Mouse (Mus musculus) kidney, embryonic 14.5 days (tissue): ENCODE data around the gene Ngdn. TPM values are rescaled to one million over a fixed set of nuclear protein-coding genes. Genes with fewer than 3 reads are reported as not detected.
"Not testable (repeated sequence)": the region's sequence is repeated elsewhere in the genome, so short reads cannot be mapped to it uniquely, and the experiment has no call there.

Source experiments
- ATAC-seq: fragments of 200-750 bp; cut with Nextera tagmentation; 2 replicates; pipeline ENCODE4 v1.8.0; 2017; ENCODE audit warnings: moderate number of reproducible peaks, mild to moderate bottlenecking, moderate TSS enrichment, moderate library complexity; ENCODE audit not compliant: low FRiP score, low TSS enrichment
- H3K27ac ChIP-seq: fragments of 300-500 bp; sonication (generic); 2 replicates; pipeline ENCODE4 v1.5.1; 2014; ENCODE audit warnings: low read depth, mild to moderate bottlenecking, low read length, moderate library complexity, mixed read lengths
- H3K27me3 ChIP-seq: fragments of 300-500 bp; sonication (generic); 2 replicates; pipeline ENCODE4 v1.6.1; 2014; ENCODE audit warnings: mild to moderate bottlenecking, low read length; ENCODE audit not compliant: control insufficient read depth, insufficient read depth
- H3K36me3 ChIP-seq: fragments of 300-500 bp; sonication (generic); 2 replicates; pipeline ENCODE4 v1.6.1; 2014; ENCODE audit warnings: low read length, mixed read lengths; ENCODE audit not compliant: control insufficient read depth, insufficient read depth
- H3K4me1 ChIP-seq: fragments of 300-500 bp; sonication (generic); 2 replicates; pipeline ENCODE4 v1.6.1; 2014; ENCODE audit warnings: low read length, mixed read lengths; ENCODE audit not compliant: control insufficient read depth, insufficient read depth
- H3K4me2 ChIP-seq: fragments of 300-500 bp; sonication (generic); replicated peaks from 2 replicates; pipeline ENCODE4 v1.6.1; 2014; ENCODE audit warnings: low read depth, mild to moderate bottlenecking, low read length
- H3K4me3 ChIP-seq: fragments of 300-500 bp; sonication (generic); 2 replicates; pipeline ENCODE4 v1.5.1; 2014; ENCODE audit warnings: mild to moderate bottlenecking, low read length
- H3K9ac ChIP-seq: fragments of 300-500 bp; sonication (generic); 2 replicates; pipeline ENCODE4 v1.6.1; 2014; ENCODE audit warnings: low read depth, mild to moderate bottlenecking, low read length, moderate library complexity
- H3K9me3 ChIP-seq: fragments of 300-500 bp; sonication (generic); 2 replicates; pipeline ENCODE4 v1.6.1; 2016; ENCODE audit warnings: low read length; ENCODE audit not compliant: control insufficient read depth
- WGBS: fragments of 180-500 bp; shearing (Covaris S2); extraction: QIAGEN DNeasy Blood & Tissue Kit; methylation state at CpG from one replicate; pipeline ENCODE4 v1.1.7; 2014; 5-methylcytosine and 5-hydroxymethylcytosine counted together
- polyA plus RNA-seq: library from polyadenylated mRNA; unstranded; fragments of >200 nt; fragmentation: Nextera tagmentation; extraction: Ambion mirVana; gene quantifications from 2 replicates; pipeline ENCODE4 v1.2.1, GENCODE M21; 2014

The Ngdn gene
- polyA plus RNA-seq, 1 experiment from 2014 or later, result 80.8 TPM

DNA sequence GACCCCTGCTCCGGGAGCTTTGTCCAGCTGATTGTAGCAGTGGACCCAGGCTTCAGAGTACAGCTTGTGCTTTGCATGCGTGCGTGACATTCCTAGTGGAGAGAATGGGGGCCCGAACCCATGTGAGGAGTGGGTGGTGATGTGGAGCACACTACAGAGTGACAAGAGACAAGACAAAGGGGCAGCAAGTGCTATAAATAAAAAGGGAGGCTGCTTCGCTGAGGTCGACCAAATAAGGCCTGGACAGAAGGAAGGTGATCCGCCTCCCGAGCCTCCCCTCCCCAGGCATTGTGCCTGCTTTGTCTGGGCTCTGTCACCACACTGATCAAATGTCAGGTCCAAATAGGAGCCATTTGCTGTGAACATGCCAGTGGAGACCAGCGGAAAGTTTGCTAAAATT is 18.5 kb upstream of the Ngdn start:
- H3K9ac ChIP-seq, result no peak overlapping the region
- no peak overlapping the region for H3K4me2 ChIP-seq
- peaks cover 14% of the 10 kb centered on the region for H3K4me1 ChIP-seq
- no peaks in the 10 kb centered on the region for H3K27me3 ChIP-seq
- peak; percentile 67 for ATAC-seq
- H3K27ac ChIP-seq, result peak overlapping the region; percentile 52
- WGBS, result 38% methylated on average over 9 of the region's 9 CpGs
- H3K4me3 ChIP-seq, result no peak overlapping the region
- H3K36me3 ChIP-seq, result no peaks in the 10 kb centered on the region
- no peaks in the 10 kb centered on the region for H3K9me3 ChIP-seq

DNA sequence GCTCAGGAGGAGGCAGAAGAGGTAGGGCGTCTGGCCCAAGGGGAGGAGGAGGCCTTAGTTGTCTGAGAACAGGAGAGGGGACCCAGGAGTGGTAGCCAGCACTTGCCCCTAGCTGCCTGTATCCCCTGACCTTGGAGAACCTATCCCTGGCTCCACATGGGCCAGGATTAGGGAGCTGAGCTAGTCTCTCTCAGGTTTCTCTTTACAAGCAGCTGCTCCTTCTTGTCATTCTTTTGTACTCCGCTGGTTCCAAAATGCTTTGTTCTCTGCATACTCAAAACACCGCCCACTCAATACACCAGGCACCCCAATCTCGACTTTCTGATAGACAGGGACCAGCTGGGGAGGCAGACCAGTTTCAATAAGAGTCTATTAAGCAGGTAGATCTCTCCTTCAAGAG is 18.0 kb upstream of the Ngdn start:
- Histone ChIP-seq H3K36me3 (no peaks in the 10 kb centered on the region), H3K9me3 (no peaks in the 10 kb centered on the region), H3K4me2 (no peak overlapping the region), H3K4me1 (peaks cover 14% of the 10 kb centered on the region), H3K27ac (peak overlapping the region; percentile 52), H3K27me3 (no peaks in the 10 kb centered on the region), H3K9ac (no peak overlapping the region), H3K4me3 (no peak overlapping the region)
- 36% methylated on average over 4 of the region's 4 CpGs for WGBS
- no peak for ATAC-seq

DNA sequence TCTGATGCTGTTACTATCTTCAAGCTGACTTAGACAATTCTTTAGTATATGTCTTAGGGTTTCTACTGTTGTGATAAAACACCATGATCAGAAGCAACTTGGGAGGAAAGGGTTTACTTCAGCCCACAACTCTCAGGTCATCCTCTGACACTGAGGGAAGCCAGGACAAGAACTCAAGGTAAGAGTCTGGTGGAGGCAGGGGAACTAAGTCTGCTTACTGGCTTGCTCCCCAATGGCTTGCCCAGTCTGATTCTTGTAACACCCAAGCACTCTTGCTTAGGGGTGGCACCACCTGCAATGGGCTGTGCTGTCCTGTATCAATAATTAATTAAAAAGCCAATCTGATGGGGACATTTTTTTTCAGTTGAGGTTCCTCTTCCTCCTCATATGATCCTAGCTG is 16.6 kb upstream of the Ngdn start:
- H3K36me3 ChIP-seq, result no peaks in the 10 kb centered on the region
- no peaks in the 10 kb centered on the region for H3K27me3 ChIP-seq
- H3K9ac ChIP-seq, result no peak overlapping the region
- H3K4me3 ChIP-seq, result no peak overlapping the region
- no peak for ATAC-seq
- peaks cover 20% of the 10 kb centered on the region for H3K4me1 ChIP-seq
- no peak overlapping the region for H3K4me2 ChIP-seq
- no peak overlapping the region for H3K27ac ChIP-seq
- no peaks in the 10 kb centered on the region for H3K9me3 ChIP-seq

DNA sequence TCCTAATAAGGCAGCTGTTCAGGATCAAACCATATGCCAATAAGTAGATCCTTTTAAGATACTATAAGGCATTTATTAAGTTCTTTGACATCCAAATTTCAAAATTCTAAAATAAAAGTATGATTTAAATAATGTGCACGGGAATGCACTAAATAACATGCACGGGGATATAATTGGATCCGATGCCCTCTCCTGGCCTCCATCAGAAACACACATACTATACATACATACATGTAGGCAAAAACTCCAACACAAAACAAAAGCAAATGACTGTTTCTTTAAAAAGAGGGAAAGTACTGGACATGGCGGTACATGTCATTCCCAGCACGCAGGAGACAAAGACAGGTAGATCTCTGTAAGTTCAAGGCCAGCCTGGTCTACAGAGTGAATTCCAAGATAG is 15.4 kb upstream of the Ngdn start:
- H3K4me2 ChIP-seq, H3K9ac ChIP-seq, ATAC-seq, H3K27me3 ChIP-seq, H3K36me3 ChIP-seq, H3K9me3 ChIP-seq, H3K4me3 ChIP-seq, H3K27ac ChIP-seq: not testable (repeated sequence)
- peaks cover 18% of the 10 kb centered on the region for H3K4me1 ChIP-seq
- 80% methylated on average over 5 of the region's 5 CpGs for WGBS

DNA sequence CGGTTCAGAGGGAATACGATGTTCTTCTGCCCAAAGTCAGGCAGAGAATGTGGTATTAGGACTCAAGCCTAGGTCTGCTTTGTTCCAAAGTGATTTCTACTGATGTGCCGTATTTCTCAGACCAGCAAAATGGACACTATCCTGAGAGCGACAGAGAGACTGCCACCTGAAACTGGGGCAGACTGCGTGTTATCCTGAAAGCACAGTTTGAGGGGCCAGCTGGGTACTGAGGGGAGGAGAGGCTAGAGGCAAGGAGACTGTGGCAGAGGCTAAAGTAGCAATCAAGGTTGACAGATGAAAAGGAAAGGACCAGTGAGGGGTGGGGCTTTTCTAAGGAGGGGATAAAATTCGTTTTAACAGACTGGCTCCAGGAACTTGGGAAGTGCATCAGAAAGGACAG is 14.4 kb upstream of the Ngdn start:
- no peak overlapping the region for H3K4me2 ChIP-seq
- H3K27me3 ChIP-seq, result no peaks in the 10 kb centered on the region; the same call in 1 of the 2 replicates
- peaks cover 11% of the 10 kb centered on the region; the same call in 1 of the 2 replicates for H3K4me1 ChIP-seq
- no peak overlapping the region for H3K4me3 ChIP-seq
- H3K9me3 ChIP-seq, result no peaks in the 10 kb centered on the region
- H3K36me3 ChIP-seq, result no peaks in the 10 kb centered on the region
- no peak overlapping the region for H3K9ac ChIP-seq
- no peak overlapping the region for H3K27ac ChIP-seq
- ATAC-seq, result no peak
- 81% methylated on average over 6 of the region's 6 CpGs for WGBS

DNA sequence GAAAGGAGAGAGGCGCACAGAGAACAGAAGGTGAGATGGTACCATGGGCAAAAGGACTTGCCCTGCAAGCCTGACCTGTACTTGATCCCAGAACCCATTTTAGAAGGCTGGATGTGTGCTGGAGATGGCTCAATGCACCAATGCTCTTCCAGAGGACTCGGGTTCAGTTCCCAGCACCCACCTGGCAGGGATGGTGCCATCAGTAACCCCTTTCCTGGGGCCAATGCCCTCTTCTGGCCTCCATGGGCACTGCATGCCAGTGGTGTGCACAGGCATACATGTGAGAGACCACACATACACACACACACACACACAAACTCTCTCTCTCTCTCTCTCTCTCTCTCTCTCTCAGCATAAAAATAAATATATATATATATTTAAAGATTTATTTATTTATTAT is 13.8 kb upstream of the Ngdn start:
- WGBS, result 100% methylated on average over 2 of the region's 2 CpGs
- Histone ChIP-seq H3K9me3 (no peaks in the 10 kb centered on the region), H3K27me3 (no peaks in the 10 kb centered on the region; the same call in 1 of the 2 replicates), H3K27ac (no peak overlapping the region), H3K4me1 (peaks cover 11% of the 10 kb centered on the region; the same call in 1 of the 2 replicates), H3K4me2 (no peak overlapping the region), H3K9ac (no peak overlapping the region), H3K36me3 (no peaks in the 10 kb centered on the region), H3K4me3 (no peak overlapping the region)
- no peak for ATAC-seq

DNA sequence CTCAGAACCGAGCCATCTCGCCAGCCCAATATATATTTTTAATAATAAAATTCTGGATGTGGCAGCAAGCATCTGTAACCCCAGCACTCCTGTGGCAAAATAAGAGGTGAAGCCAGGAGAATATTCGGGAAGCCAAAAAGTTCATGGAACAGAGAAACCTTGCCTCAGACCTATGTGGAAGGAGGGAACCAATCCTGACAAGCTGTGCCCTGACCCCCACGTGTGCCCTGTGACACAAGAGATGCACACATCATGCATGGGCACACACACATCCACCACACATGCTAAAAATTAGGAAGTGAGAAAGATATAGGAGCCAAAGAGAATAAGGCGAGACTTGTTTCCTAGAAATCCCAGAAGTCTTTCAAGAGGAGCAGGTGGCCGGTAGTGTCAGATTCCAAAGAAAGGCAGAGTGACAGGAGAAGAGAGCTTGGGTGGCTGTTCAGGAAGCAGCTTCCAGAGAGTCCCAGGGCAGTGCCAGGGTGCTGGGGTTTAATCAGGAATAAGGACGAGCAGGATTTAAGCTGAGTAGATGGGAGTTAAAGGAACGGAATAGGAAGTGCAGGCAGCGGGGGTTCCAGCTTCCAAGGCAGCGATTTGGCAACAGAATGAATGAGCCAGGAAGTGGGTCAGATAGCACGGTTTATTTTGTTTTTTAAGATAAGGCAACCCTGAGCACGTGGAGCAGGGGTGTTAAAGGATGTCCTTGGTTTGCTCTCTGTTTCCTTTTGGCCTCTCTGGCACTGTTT is 13.1 kb upstream of the Ngdn start:
- Histone ChIP-seq H3K4me3 (no peak overlapping the region), H3K4me2 (no peak overlapping the region), H3K9ac (no peak overlapping the region), H3K27me3 (no peaks in the 10 kb centered on the region; the same call in 1 of the 2 replicates), H3K27ac (no peak overlapping the region), H3K36me3 (no peaks in the 10 kb centered on the region), H3K4me1 (peaks cover 11% of the 10 kb centered on the region; the same call in 1 of the 2 replicates), H3K9me3 (no peaks in the 10 kb centered on the region)
- ATAC-seq, result peak; percentile 40; the same call in 1 of the 2 replicates
- WGBS, result 35% methylated on average over 12 of the region's 12 CpGs

DNA sequence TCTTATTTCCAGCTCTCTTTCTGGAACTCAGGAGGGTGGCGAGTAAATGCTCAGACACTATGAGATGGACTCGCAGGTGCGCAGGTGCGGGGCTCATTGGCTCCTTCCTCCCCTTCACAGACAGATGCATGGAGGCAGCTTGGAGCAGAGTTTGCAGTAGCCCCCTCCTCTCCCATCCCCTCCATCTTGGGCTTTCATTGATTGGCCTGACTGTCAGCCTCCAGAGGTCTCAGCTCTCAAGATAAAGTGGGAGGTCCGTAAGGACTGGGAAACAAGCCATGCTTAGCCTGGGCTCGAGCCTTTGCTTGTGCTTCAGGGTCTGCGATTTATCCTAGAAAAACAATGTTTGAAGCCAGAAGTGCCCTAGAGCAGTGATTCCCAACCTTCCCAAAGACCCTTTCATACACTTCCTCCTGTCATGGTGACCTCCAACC is 12.6 kb upstream of the Ngdn start:
- Histone ChIP-seq H3K4me3 (no peak overlapping the region), H3K4me1 (peaks cover 11% of the 10 kb centered on the region; the same call in 1 of the 2 replicates), H3K9ac (no peak overlapping the region), H3K4me2 (no peak overlapping the region), H3K9me3 (no peaks in the 10 kb centered on the region), H3K36me3 (no peaks in the 10 kb centered on the region), H3K27ac (no peak overlapping the region), H3K27me3 (no peaks in the 10 kb centered on the region; the same call in 1 of the 2 replicates)
- ATAC-seq, result peak; percentile 47; the same call in 1 of the 2 replicates
- WGBS, result 53% methylated on average over 7 of the region's 7 CpGs
